Mouse (Mus musculus): ENCODE results near the gene Il31ra. TPM values are rescaled to one million over a fixed set of nuclear protein-coding genes. Genes with fewer than 3 reads are reported as not detected.

Il31ra gene
- total RNA-seq, 2 experiments from 2014 or later = not detected

Other genes starting within 250 kb of the Il31ra start
- 100 to 1,000 TPM; 212 to 240 TPM for gene Il6st, start 130.3 kb downstream of the Il31ra start, total RNA-seq (2021)
- under 1 TPM in 1 of 2 experiments, not detected in 1; 0.07 TPM for gene Ddx4, start 58.1 kb upstream of the Il31ra start, total RNA-seq (2021)
- gene Slc38a9, start 66.4 kb upstream of the Il31ra start, total RNA-seq (2021) = 1 to 10 TPM; 9.2 to 9.3 TPM
- gene Plpp1, start 206.4 kb upstream of the Il31ra start, total RNA-seq (2021) = 10 to 100 TPM; 41.8 to 43.5 TPM

All from heart, adult 18-20 months (tissue).